Mouse (Mus musculus) left cerebral cortex, postnatal 36 days (tissue): ENCODE data around the gene Plekhf1. TPM values are rescaled to one million over a fixed set of nuclear protein-coding genes. Genes with fewer than 3 reads are reported as not detected.

Source experiments
- total RNA-seq, 2 experiments: library from RNA; stranded (reverse); gene quantifications; 2 replicates each; pipeline ENCODE4 v1.2.3; 2021

The Plekhf1 gene
- total RNA-seq, 2 experiments from 2014 or later: 1.7 to 2.1 TPM

Other genes with a start within 250 kb of the Plekhf1 start
- 10 to 100 TPM; 47.7 to 51.9 TPM for gene Uri1, start 204.5 kb downstream of the Plekhf1 start, total RNA-seq
- gene Ccne1, start 120.5 kb downstream of the Plekhf1 start, total RNA-seq: 10 to 100 TPM; 17.8 to 19.8 TPM
- gene 1600014C10Rik, start 44.8 kb downstream of the Plekhf1 start, total RNA-seq: 10 to 100 TPM; 23.8 to 24.5 TPM
- gene Pop4, start 43.4 kb upstream of the Plekhf1 start, total RNA-seq: 10 to 100 TPM; 24.1 to 26.0 TPM